Mouse (Mus musculus) left cerebral cortex, adult 18-20 months (tissue): Measurements from ENCODE around the gene Osbpl6. TPM values are rescaled to one million over a fixed set of nuclear protein-coding genes. Genes with fewer than 3 reads are reported as not detected.
"Not testable (repeated sequence)": the region's sequence is repeated elsewhere in the genome, so short reads cannot be mapped to it uniquely, and the experiment has no call there.

Experiments
- DNase-seq, 2 experiments: peaks; one replicate each; pipeline ENCODE4 v3.0.0; 2021 to 2022; ENCODE audit warnings: low spot score in 2 of 2, mixed read lengths in 1 of 2
- total RNA-seq, 2 experiments: library from RNA; stranded (reverse); gene quantifications; 2 replicates each; pipeline ENCODE4 v1.2.3; 2021

Osbpl6 gene
- total RNA-seq, 2 experiments from 2014 or later, result 51.2 to 53.5 TPM

GRCm38 (mm10) chr2:76555852-76556558 is 149.7 kb downstream of the Osbpl6 start:
- DNase-seq, result no peak

- DNase-seq, result no peak
Measured at GRCm38 (mm10) chr2:76560146-76560545, 153.8 kb downstream of the Osbpl6 start.

- no peak for DNase-seq
Measured at GRCm38 (mm10) chr2:76563862-76564261, 157.6 kb downstream of the Osbpl6 start.

GRCm38 (mm10) chr2:76566933-76567551 is 160.7 kb downstream of the Osbpl6 start:
- DNase-seq, result no peak

GRCm38 (mm10) chr2:76571543-76571942 is 165.2 kb downstream of the Osbpl6 start:
- no peak for DNase-seq

- no peak for DNase-seq
Measured at GRCm38 (mm10) chr2:76578911-76579310, 172.6 kb downstream of the Osbpl6 start.

GRCm38 (mm10) chr2:76585090-76585489 is 178.8 kb downstream of the Osbpl6 start:
- no peak for DNase-seq

GRCm38 (mm10) chr2:76586906-76587305 is 180.6 kb downstream of the Osbpl6 start:
- DNase-seq, result no peak

- no peak for DNase-seq
Measured at GRCm38 (mm10) chr2:76590221-76590620, 183.9 kb downstream of the Osbpl6 start.

- DNase-seq, result no peak
Measured at GRCm38 (mm10) chr2:76592401-76592924, 186.2 kb downstream of the Osbpl6 start.

GRCm38 (mm10) chr2:76597521-76597920 is 191.2 kb downstream of the Osbpl6 start:
- no peak for DNase-seq

GRCm38 (mm10) chr2:76599214-76599613 is 192.9 kb downstream of the Osbpl6 start:
- no peak for DNase-seq

GRCm38 (mm10) chr2:76602256-76602655 is 195.9 kb downstream of the Osbpl6 start:
- DNase-seq, result no peak

- DNase-seq, result no peak
Measured at GRCm38 (mm10) chr2:76606704-76607103, 200.4 kb downstream of the Osbpl6 start.

- no peak for DNase-seq
Measured at GRCm38 (mm10) chr2:76610326-76611104, 204.2 kb downstream of the Osbpl6 start.

GRCm38 (mm10) chr2:76611996-76612395 is 205.7 kb downstream of the Osbpl6 start:
- no peak for DNase-seq

- DNase-seq, result peak; percentile 24 to 53
Measured at GRCm38 (mm10) chr2:76618078-76618477, 211.8 kb downstream of the Osbpl6 start.

GRCm38 (mm10) chr2:76620188-76620587 is 213.9 kb downstream of the Osbpl6 start:
- DNase-seq, result no peak

- no peak for DNase-seq
Measured at GRCm38 (mm10) chr2:76621724-76622123, 215.4 kb downstream of the Osbpl6 start.

GRCm38 (mm10) chr2:76622316-76622715 is 216.0 kb downstream of the Osbpl6 start:
- DNase-seq, result not testable (repeated sequence)

- no peak for DNase-seq
Measured at GRCm38 (mm10) chr2:76630293-76630692, 224.0 kb downstream of the Osbpl6 start.

- DNase-seq, result no peak
Measured at GRCm38 (mm10) chr2:76631600-76631999, 225.3 kb downstream of the Osbpl6 start.
